Mouse (Mus musculus): ENCODE data around the gene Galnt10.

Gene Galnt10

GRCm38 (mm10) chr11:57689811-57690210 is 44.6 kb downstream of the Galnt10 start:
- no peak for DNase-seq (ENCODE audit: low spot score)

GRCm38 (mm10) chr11:57690836-57691235 is 45.6 kb downstream of the Galnt10 start:
- DNase-seq (ENCODE audit: low spot score) = no peak

GRCm38 (mm10) chr11:57691939-57692338 is 46.7 kb downstream of the Galnt10 start:
- no peak for DNase-seq (ENCODE audit: low spot score)

GRCm38 (mm10) chr11:57692726-57693125 is 47.5 kb downstream of the Galnt10 start:
- no peak for DNase-seq (ENCODE audit: low spot score)

- no peak for DNase-seq (ENCODE audit: low spot score)
These were observed 49.2 kb downstream of the Galnt10 start for GRCm38 (mm10) chr11:57694486-57694885.

- no peak for DNase-seq (ENCODE audit: low spot score)
These were observed 51.0 kb downstream of the Galnt10 start for GRCm38 (mm10) chr11:57696207-57696676.

GRCm38 (mm10) chr11:57696807-57697251 is 51.6 kb downstream of the Galnt10 start:
- DNase-seq (ENCODE audit: low spot score) = peak; percentile 62

GRCm38 (mm10) chr11:57700114-57700513 is 54.9 kb downstream of the Galnt10 start:
- DNase-seq (ENCODE audit: low spot score) = no peak

- DNase-seq (ENCODE audit: low spot score) = no peak
These were observed 56.1 kb downstream of the Galnt10 start for GRCm38 (mm10) chr11:57701193-57701925.

- DNase-seq (ENCODE audit: low spot score) = no peak
These were observed 56.7 kb downstream of the Galnt10 start for GRCm38 (mm10) chr11:57701956-57702355.

- no peak for DNase-seq (ENCODE audit: low spot score)
These were observed 61.4 kb downstream of the Galnt10 start for GRCm38 (mm10) chr11:57706620-57707019.

- DNase-seq (ENCODE audit: low spot score) = no peak
These were observed 62.0 kb downstream of the Galnt10 start for GRCm38 (mm10) chr11:57707114-57707798.

GRCm38 (mm10) chr11:57708174-57709154 is 63.2 kb downstream of the Galnt10 start:
- no peak for DNase-seq (ENCODE audit: low spot score)

- no peak for DNase-seq (ENCODE audit: low spot score)
These were observed 68.7 kb downstream of the Galnt10 start for GRCm38 (mm10) chr11:57713960-57714359.

GRCm38 (mm10) chr11:57716721-57717120 is 71.5 kb downstream of the Galnt10 start:
- no peak for DNase-seq (ENCODE audit: low spot score)

- DNase-seq (ENCODE audit: low spot score) = no peak
These were observed 72.2 kb downstream of the Galnt10 start for GRCm38 (mm10) chr11:57717432-57717831.

- no peak for DNase-seq (ENCODE audit: low spot score)
These were observed 72.8 kb downstream of the Galnt10 start for GRCm38 (mm10) chr11:57718081-57718480.

- DNase-seq (ENCODE audit: low spot score) = peak; percentile 18
These were observed 74.4 kb downstream of the Galnt10 start for GRCm38 (mm10) chr11:57719631-57720030.

- DNase-seq (ENCODE audit: low spot score) = no peak
These were observed 74.8 kb downstream of the Galnt10 start for GRCm38 (mm10) chr11:57720076-57720475.

GRCm38 (mm10) chr11:57724791-57725463 is 79.7 kb downstream of the Galnt10 start:
- DNase-seq (ENCODE audit: low spot score) = peak; percentile 11

GRCm38 (mm10) chr11:57725926-57726325 is 80.7 kb downstream of the Galnt10 start:
- DNase-seq (ENCODE audit: low spot score) = no peak

All from lung, postnatal 25 days (tissue).